14 mouse cellular contexts compared by ENCODE assay signal in the genomic region with DNA sequence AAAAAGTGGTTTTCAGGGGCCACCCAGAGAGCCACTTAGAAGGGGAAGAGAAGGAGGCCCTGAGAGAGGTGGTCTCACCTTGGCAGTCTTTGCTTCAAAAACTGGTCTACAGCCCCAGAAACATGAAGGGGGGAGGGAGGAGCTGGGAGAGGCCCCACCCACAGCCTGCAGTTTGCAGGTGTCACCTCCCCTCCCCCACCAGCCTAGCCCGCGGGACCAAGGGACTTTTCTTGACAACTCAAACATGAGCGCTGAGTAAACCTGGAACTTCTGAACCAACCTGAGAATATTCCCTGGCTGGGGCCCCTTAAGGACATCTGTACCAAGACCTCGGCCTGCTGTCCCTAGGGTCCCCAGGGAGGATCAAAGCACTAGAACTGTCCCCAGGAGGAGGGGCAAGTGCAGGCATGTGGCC. TPM values are rescaled to one million over a fixed set of nuclear protein-coding genes. Genes with fewer than 3 reads are reported as not detected.
DNase-seq lines count a peak whose midpoint lies in the region; ATAC-seq and TF ChIP-seq lines count a peak whose summit lies in the region.
"Had no signal": no experiment of that assay in that cellular context is flagged by ENCODE, and none has a peak within 500 bp of the region (broad histone marks: within the 10 kb centered on the region; RNA-seq: fewer than 3 reads in every experiment).

No protein-coding gene starts in this region.

- no peak for TF ChIP-seq POLR2A in small intestine, adult 2 months (IDR thresholded peaks at IDR 0.05; ENCODE audit: low read depth, low read length)

- H3K36me3 ChIP-seq in heart, embryonic 16.5 days (ENCODE audit: control insufficient read depth, insufficient read depth): no peaks in the 10 kb centered on the region
- no peaks in the 10 kb centered on the region for H3K36me3 ChIP-seq in heart, embryonic 10.5 days
- H3K36me3 ChIP-seq in small intestine, adult 2 months (ENCODE audit: control insufficient read depth, insufficient read depth, low read length): no peaks in the 10 kb centered on the region
- no peaks in the 10 kb centered on the region for H3K36me3 ChIP-seq in intestine, embryonic 16.5 days (ENCODE audit: control insufficient read depth, insufficient read depth, low read length)
- H3K36me3 ChIP-seq in midbrain, embryonic 14.5 days (ENCODE audit: control insufficient read depth, insufficient read depth, low read length): no peaks in the 10 kb centered on the region
- H3K36me3 ChIP-seq: heart, embryonic 13.5 days; limb, embryonic 13.5 days had no signal

- WGBS in heart, embryonic 16.5 days: 40% methylated on average over 4 of the region's 4 CpGs
- WGBS in heart, embryonic 10.5 days: 34% methylated on average over 4 of the region's 4 CpGs
- 21% methylated on average over 4 of the region's 4 CpGs for WGBS in small intestine, adult 2 months
- 41% methylated on average over 4 of the region's 4 CpGs for WGBS in intestine, embryonic 16.5 days
- 79% methylated on average over 4 of the region's 4 CpGs for WGBS in midbrain, embryonic 14.5 days

- no peaks in the 10 kb centered on the region for H3K27me3 ChIP-seq in heart, embryonic 16.5 days (ENCODE audit: control insufficient read depth, insufficient read depth, low read length)
- peaks cover 13% of the 10 kb centered on the region; the same call in 1 of the 2 replicates for H3K27me3 ChIP-seq in heart, embryonic 10.5 days (ENCODE audit: insufficient read depth, poor library complexity, severe bottlenecking)
- H3K27me3 ChIP-seq in small intestine, adult 2 months (ENCODE audit: control insufficient read depth, insufficient read depth, low read length): no peaks in the 10 kb centered on the region
- H3K27me3 ChIP-seq in intestine, embryonic 16.5 days (replicated peaks; ENCODE audit: control insufficient read depth, insufficient read depth, low read length): no peaks in the 10 kb centered on the region
- H3K27me3 ChIP-seq in midbrain, embryonic 14.5 days (ENCODE audit: control insufficient read depth, insufficient read depth, low read length): no peaks in the 10 kb centered on the region
- H3K27me3 ChIP-seq: heart, embryonic 13.5 days; limb, embryonic 13.5 days had no signal

- 0 out of 2 replicates have a peak, but pooled peaks cover 3% of the 10 kb centered on the region for H3K9me3 ChIP-seq in heart, embryonic 16.5 days (replicated peaks; ENCODE audit: control insufficient read depth, low read length)
- H3K9me3 ChIP-seq in heart, embryonic 10.5 days: no peaks in the 10 kb centered on the region
- H3K9me3 ChIP-seq in intestine, embryonic 16.5 days (ENCODE audit: control insufficient read depth, low read length): no peaks in the 10 kb centered on the region
- no peaks in the 10 kb centered on the region for H3K9me3 ChIP-seq in midbrain, embryonic 14.5 days (ENCODE audit: control insufficient read depth, low read length)
- H3K9me3 ChIP-seq: limb, embryonic 13.5 days had no signal

- peak overlapping the region; percentile 34; the same call in 1 of the 2 replicates for H3K27ac ChIP-seq in heart, embryonic 16.5 days (ENCODE audit: low read length)
- no peak overlapping the region for H3K27ac ChIP-seq in heart, embryonic 10.5 days
- no peak overlapping the region for H3K27ac ChIP-seq in small intestine, adult 2 months (ENCODE audit: insufficient read depth, low read depth, low read length)
- no peak overlapping the region for H3K27ac ChIP-seq in intestine, embryonic 16.5 days (ENCODE audit: low read length)
- no peak overlapping the region for H3K27ac ChIP-seq in midbrain, embryonic 14.5 days (replicated peaks; ENCODE audit: low read depth, low read length)
- H3K27ac ChIP-seq: heart, embryonic 13.5 days; hindbrain, embryonic 14.5 days; kidney, postnatal 0 days; limb, embryonic 13.5 days had no signal

- intact Hi-C loops in left cerebral cortex, postnatal 14 days (cut with DNase I): no loop called here

- H3K4me3 ChIP-seq in heart, embryonic 16.5 days (ENCODE audit: low read length): no peak overlapping the region
- no peak overlapping the region for H3K4me3 ChIP-seq in heart, embryonic 10.5 days
- peak overlapping the region; percentile 27 for H3K4me3 ChIP-seq in small intestine, adult 2 months (ENCODE audit: low read depth, low read length)
- H3K4me3 ChIP-seq in intestine, embryonic 16.5 days (ENCODE audit: low read length): no peak overlapping the region
- no peak overlapping the region for H3K4me3 ChIP-seq in midbrain, embryonic 14.5 days (replicated peaks; ENCODE audit: low read depth, low read length)
- H3K4me3 ChIP-seq: heart, embryonic 13.5 days; limb, embryonic 13.5 days had no signal

- ATAC-seq in heart, embryonic 16.5 days (replicated peaks; ENCODE audit: extremely low read depth, insufficient read depth, low FRiP score): no peak
- no peak for ATAC-seq in intestine, embryonic 16.5 days
- no peak for ATAC-seq in midbrain, embryonic 14.5 days (ENCODE audit: low FRiP score, low TSS enrichment)

- no peaks in the 10 kb centered on the region for H3K4me1 ChIP-seq in heart, embryonic 16.5 days (ENCODE audit: control insufficient read depth, insufficient read depth, low read length)
- H3K4me1 ChIP-seq in heart, embryonic 10.5 days: peaks cover 25% of the 10 kb centered on the region
- H3K4me1 ChIP-seq in small intestine, adult 2 months (ENCODE audit: control insufficient read depth, insufficient read depth, insufficient read length, low read length): 0 out of 2 replicates have a peak, but pooled peaks cover 3% of the 10 kb centered on the region
- no peaks in the 10 kb centered on the region for H3K4me1 ChIP-seq in intestine, embryonic 16.5 days (ENCODE audit: control insufficient read depth, insufficient read depth, low read length)
- no peaks in the 10 kb centered on the region for H3K4me1 ChIP-seq in midbrain, embryonic 14.5 days (ENCODE audit: control insufficient read depth, insufficient read depth, low read length)
- H3K4me1 ChIP-seq: limb, embryonic 13.5 days had no signal

- no peak overlapping the region for H3K9ac ChIP-seq in heart, embryonic 16.5 days (ENCODE audit: low read length)
- no peak overlapping the region for H3K9ac ChIP-seq in intestine, embryonic 16.5 days (ENCODE audit: low read depth, low read length)
- no peak overlapping the region for H3K9ac ChIP-seq in midbrain, embryonic 14.5 days (replicated peaks; ENCODE audit: low read length)
- H3K9ac ChIP-seq: heart, embryonic 13.5 days; hindbrain, embryonic 14.5 days; limb, embryonic 13.5 days had no signal

- TF ChIP-seq CTCF in small intestine, adult 2 months (IDR thresholded peaks at IDR 0.05; ENCODE audit: extremely low read depth, insufficient read length, insufficient replicate concordance, low read depth, low read length): no peak

- H3K4me2 ChIP-seq in heart, embryonic 16.5 days (ENCODE audit: low read depth, low read length): no peak overlapping the region
- H3K4me2 ChIP-seq in intestine, embryonic 16.5 days (ENCODE audit: low read depth, low read length): no peak overlapping the region
- H3K4me2 ChIP-seq in midbrain, embryonic 14.5 days (ENCODE audit: low read length): no peak overlapping the region
- H3K4me2 ChIP-seq: heart, embryonic 13.5 days; hindbrain, embryonic 14.5 days; limb, embryonic 13.5 days had no signal

- DNase-seq in heart, embryonic 10.5 days (ENCODE audit: low spot score): no peak
- DNase-seq in induced T-regulatory cell, adult 2 months (ENCODE audit: low read depth): peak; percentile 91
- DNase-seq in thymus, postnatal 25 days: peak; percentile 95
- no peak for DNase-seq in left cerebral cortex, postnatal 14 days (ENCODE audit: low spot score in 2 of 2)
- DNase-seq in midbrain, embryonic 14.5 days: no peak
- DNase-seq: adrenal gland, postnatal 25 days; embryo, embryonic 11 days had no signal

RNA-seq across cellular contexts. Expression of gene Il21r, which starts 2.5 kb away (rescaled TPM):
- 0.61 and 3.2 TPM in 2 replicates for polyA plus RNA-seq in heart, embryonic 16.5 days (2015; fragmentation: Nextera tagmentation; extraction: Ambion mirVana)
- 0.07 and 0.11 TPM in 2 replicates for polyA plus RNA-seq in heart, embryonic 10.5 days (2016; fragmentation: Nextera tagmentation; extraction: Ambion mirVana)
- polyA plus RNA-seq in small intestine, adult 2 months (2012; rRNA removed): 9.4 and 13.4 TPM in 2 replicates
- total RNA-seq in left cerebral cortex, postnatal 14 days (2021): 1 to 10 TPM in 1 of 2 experiments, under 1 TPM in 1; 0.72 to 1.0 TPM
- polyA plus RNA-seq in intestine, embryonic 16.5 days (2015; fragmentation: Nextera tagmentation; extraction: Ambion mirVana): 0.38 and 0.59 TPM in 2 replicates
- polyA plus RNA-seq in midbrain, embryonic 14.5 days (2014; fragmentation: Nextera tagmentation; extraction: Ambion mirVana): 0.13 TPM in 1 of 2 replicates, not detected in the other

RNA-seq across cellular contexts. Expression of gene Il4ra, which starts 53.8 kb away (rescaled TPM):
- polyA plus RNA-seq in heart, embryonic 16.5 days (2015; fragmentation: Nextera tagmentation; extraction: Ambion mirVana): 6.7 and 7.3 TPM in 2 replicates
- 2.2 and 3.4 TPM in 2 replicates for polyA plus RNA-seq in heart, embryonic 10.5 days (2016; fragmentation: Nextera tagmentation; extraction: Ambion mirVana)
- polyA plus RNA-seq in small intestine, adult 2 months (2012; rRNA removed): 31.8 and 51.7 TPM in 2 replicates
- 1 to 10 TPM; 5.0 to 6.5 TPM for total RNA-seq in left cerebral cortex, postnatal 14 days (2021)
- polyA plus RNA-seq in intestine, embryonic 16.5 days (2015; fragmentation: Nextera tagmentation; extraction: Ambion mirVana): 12.6 and 14.5 TPM in 2 replicates
- polyA plus RNA-seq in midbrain, embryonic 14.5 days (2014; fragmentation: Nextera tagmentation; extraction: Ambion mirVana): 2.4 and 4.7 TPM in 2 replicates

Comparison
In these comparisons a context has a peak if more than half of its experiments do, and no peak if none do; other contexts are left out.
1. DNase-seq: peak in induced T-regulatory cell, adult 2 months (single experiment) and thymus, postnatal 25 days (single experiment); none in heart, embryonic 10.5 days (single experiment), left cerebral cortex, postnatal 14 days (0 of 2) and midbrain, embryonic 14.5 days (single experiment).